Mouse (Mus musculus) granulocyte monocyte progenitor cell, adult 5-6 weeks (primary cell): ENCODE data around the gene Dnase1l3. TPM values are rescaled to one million over a fixed set of nuclear protein-coding genes. Genes with fewer than 3 reads are reported as not detected.
A peak's percentile ranks its signal among the peaks of the same experiment; 100 is the strongest.

Experiments used
- ATAC-seq: replicated peaks from 2 replicates; pipeline ENCODE4 v1.8.0; 2016; ENCODE audit warnings: mild to moderate bottlenecking, moderate TSS enrichment, inconsistent platforms; ENCODE audit not compliant: poor library complexity, severe bottlenecking
- total RNA-seq, 2 experiments: library from RNA; stranded (forward) in 1 of 2; stranded (reverse) in 1 of 2; fragments of 200-712, 200-1000 nt in 1 of 2; fragments of >200 nt in 1 of 2; fragmentation: Nextera tagmentation in 1 of 2; gene quantifications; 2 replicates each; pipeline ENCODE4 v1.2.3; 2014 to 2017

Dnase1l3 gene
- total RNA-seq (2014; fragmentation: Nextera tagmentation) (0.15 TPM in 1 of 2 replicates, not detected in the other), total RNA-seq (2017) (not detected in 2 replicates)

- ATAC-seq: peak; percentile 39
These were observed at the start of gene Dnase1l3 for GRCm38 (mm10) chr14:7994271-7994767. Dnase1l3 (minus strand) TSS chr14:7994573.

GRCm38 (mm10) chr14:8042577-8042976 lies 48.2 kb upstream of the Dnase1l3 start:
- no peak for ATAC-seq

GRCm38 (mm10) chr14:8042120-8042519 lies 47.7 kb upstream of the Dnase1l3 start:
- no peak for ATAC-seq

GRCm38 (mm10) chr14:8040911-8041678 lies 46.7 kb upstream of the Dnase1l3 start:
- no peak for ATAC-seq

DNA sequence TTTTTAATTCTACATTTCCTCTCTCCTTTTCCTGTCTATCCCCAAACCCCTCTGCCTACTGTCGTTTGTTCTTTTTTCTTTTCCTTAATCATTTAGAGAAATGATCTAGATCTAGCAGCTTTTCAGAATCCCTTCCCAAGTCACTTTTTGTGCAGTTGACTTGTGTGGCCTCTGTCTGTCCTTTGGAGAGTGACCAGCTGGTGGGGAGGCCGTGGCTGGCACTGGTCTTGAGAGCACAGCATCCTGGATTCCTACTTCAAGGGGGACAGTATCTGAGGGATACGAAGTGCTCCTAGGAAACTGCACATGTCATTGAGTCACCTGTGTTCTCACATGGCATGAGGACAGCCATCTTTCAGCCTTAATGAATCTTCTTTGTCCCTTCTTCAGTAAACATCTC lies 45.8 kb upstream of the Dnase1l3 start:
- no peak for ATAC-seq

GRCm38 (mm10) chr14:8038791-8039448 lies 44.5 kb upstream of the Dnase1l3 start:
- peak; percentile 66 for ATAC-seq

DNA sequence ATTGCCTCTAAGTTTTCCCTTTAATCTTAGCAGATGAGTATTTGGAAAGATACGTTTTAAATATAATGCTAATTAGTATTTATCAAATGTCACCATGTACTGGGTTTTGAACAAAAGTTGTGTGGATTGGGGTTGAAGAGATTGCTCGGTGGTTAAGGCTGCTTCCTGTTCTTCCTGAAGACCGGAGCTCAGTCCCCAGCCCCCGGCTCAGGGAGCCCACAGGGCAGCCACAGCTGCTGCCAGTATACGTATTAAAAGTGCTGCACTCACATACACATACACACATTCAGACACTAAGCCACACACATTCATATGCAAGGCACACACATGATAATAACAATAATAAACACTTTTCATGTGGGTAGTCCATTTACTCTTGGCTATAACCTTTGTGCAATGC lies 43.8 kb upstream of the Dnase1l3 start:
- ATAC-seq: peak; percentile 55; the same call in 1 of the 2 replicates

GRCm38 (mm10) chr14:8036406-8036805 lies 42.0 kb upstream of the Dnase1l3 start:
- ATAC-seq: no peak

DNA sequence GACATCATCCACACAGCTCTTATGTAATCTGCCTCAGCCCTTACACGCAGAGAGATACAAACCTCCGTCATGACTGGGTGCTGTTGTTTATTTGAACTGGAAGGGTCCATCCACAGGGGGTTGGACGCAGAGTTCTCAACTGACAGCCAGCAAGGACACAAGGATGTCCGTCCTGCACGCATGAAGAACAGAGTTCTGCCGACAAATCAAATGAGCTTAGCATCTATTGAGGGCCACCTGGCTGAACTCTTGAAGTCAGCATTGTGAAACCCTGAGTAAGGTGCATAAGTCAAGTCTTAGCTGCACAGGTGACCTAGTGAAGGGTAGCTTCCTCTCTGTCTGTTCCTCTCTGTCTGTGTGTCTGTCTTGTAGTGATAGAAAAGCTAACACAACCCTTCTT lies 41.6 kb upstream of the Dnase1l3 start:
- ATAC-seq: no peak

GRCm38 (mm10) chr14:8034561-8034960 lies 40.2 kb upstream of the Dnase1l3 start:
- no peak for ATAC-seq

DNA sequence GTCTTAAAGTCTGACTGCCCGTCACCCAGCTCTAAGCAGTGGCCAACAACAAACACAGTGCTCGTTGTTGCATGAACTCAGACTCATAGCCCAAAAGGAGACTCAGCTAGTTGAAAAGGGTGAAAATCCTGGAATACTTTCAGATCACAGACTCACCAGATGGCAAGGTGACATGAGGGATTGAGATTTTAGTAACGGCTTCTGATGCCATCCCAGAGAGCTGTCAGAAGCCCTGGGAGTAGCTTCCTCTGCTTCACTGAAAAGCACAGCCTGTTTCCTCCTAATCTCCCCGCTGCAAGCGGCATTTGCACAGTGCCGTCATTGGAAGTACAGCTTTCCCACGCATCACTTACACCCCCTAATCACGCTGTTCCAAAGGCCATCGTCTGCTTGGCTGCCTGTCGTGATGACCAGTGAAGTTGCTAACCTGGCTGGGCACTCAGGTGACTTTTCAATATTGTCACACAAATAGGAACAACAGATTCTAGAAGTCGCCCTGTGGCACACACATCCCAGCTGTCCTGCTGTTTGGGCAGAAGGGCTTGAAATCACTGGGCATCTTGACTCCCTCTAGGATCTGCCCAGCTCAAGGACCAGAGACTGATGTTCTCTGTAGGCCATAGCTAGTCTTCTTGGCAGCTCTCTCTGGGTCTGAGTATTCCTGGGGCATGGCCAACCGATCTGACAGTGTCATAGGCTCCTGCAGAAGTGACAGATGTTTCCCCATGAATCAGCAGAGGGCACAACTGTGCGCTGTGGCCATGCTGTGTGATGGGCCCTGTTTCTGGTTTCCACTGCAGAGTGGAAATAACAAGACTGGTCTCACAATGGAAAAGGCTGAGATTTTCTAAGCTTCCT lies 37.9 kb upstream of the Dnase1l3 start:
- no peak for ATAC-seq

DNA sequence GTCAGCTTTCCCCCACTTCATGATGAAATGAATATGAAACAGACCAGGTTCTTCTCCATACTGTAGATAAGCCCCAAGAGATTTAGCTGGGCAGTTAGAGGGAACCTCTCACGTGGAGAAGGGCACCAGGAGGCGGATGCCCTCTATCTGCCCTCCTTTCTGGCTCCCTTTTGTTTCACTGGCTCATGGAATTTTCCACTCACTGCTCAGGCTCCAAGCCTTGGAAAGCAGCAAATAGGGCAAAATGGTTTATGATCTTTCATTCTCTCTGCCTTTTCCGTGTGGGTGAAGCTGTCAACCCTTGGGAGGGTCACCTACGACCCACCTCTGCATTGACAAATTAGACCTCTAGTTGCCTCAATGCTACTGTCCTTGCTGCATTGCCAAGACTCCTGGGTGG lies 36.2 kb upstream of the Dnase1l3 start:
- ATAC-seq: no peak

GRCm38 (mm10) chr14:8029752-8030151 lies 35.4 kb upstream of the Dnase1l3 start:
- ATAC-seq: no peak

DNA sequence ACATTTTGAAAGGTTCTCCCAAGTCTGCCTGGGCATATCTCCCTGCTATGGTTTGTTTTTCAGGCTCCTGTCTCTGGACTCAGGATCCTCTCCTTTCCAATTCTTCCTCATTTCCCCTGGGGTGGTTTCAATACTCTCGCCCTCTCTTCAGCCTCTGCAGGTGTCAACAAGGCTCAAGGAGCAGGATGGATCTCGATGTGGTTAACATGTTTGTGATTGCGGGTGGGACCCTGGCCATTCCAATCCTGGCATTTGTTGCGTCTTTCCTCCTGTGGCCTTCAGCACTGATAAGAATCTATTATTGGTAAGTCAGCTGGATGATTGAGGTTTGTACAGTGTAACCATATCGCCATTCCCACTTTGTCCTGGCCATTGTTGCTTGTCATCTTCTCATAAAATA lies 33.7 kb upstream of the Dnase1l3 start:
- ATAC-seq: no peak

GRCm38 (mm10) chr14:8026769-8027531 lies 32.6 kb upstream of the Dnase1l3 start:
- no peak for ATAC-seq

DNA sequence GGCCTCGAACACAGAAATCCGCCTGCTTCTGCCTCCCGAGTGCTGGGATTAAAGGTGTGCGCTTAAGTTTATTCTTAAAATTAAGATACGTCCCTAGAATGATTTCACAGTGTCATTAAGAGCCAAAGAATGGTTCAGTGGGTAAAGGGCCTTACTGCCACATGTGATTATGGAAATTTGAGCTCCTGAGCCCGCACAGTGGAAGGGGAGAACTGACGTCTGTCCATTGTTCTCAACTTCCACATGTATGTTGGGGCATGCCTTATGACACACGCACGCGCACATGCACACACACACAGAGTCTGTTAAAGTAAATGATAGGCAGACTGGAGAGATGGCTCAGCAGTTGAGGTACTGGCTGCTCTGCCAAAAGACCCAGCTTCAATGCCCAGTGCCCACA lies 30.6 kb upstream of the Dnase1l3 start:
- no peak for ATAC-seq

- no peak for ATAC-seq
These were observed 30.1 kb upstream of the Dnase1l3 start for GRCm38 (mm10) chr14:8024469-8024868.

- ATAC-seq: no peak
These were observed 26.2 kb upstream of the Dnase1l3 start for GRCm38 (mm10) chr14:8020546-8020945.

GRCm38 (mm10) chr14:8020011-8020410 lies 25.6 kb upstream of the Dnase1l3 start:
- no peak for ATAC-seq

DNA sequence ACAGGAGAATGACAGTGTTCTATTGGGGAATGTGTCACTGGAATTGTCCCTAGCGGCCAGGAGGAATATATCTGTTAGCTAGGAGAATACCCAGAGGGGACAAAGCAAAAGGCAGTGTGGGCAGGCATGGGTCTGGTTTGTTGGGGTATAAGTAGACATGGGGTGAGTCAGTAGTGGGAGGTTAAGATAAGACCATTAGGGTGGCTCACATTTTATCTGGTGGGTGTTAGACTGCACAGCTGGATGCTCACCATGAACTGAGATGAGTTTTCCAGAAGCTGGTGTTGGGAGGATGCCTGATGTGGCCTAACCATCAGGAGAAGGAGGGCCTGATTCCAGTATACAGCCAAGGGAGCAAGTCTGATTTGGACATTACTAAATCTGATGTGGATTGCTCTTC lies 22.6 kb upstream of the Dnase1l3 start:
- ATAC-seq: no peak
